Mouse (Mus musculus): ENCODE measurements around the gene Canx. TPM values are rescaled to one million over a fixed set of nuclear protein-coding genes. Genes with fewer than 3 reads are reported as not detected.
"Not testable (repeated sequence)": the region's sequence is repeated elsewhere in the genome, so short reads cannot be mapped to it uniquely, and the experiment has no call there.

Canx gene
- polyA plus RNA-seq, 1 experiment: 759 TPM

DNA sequence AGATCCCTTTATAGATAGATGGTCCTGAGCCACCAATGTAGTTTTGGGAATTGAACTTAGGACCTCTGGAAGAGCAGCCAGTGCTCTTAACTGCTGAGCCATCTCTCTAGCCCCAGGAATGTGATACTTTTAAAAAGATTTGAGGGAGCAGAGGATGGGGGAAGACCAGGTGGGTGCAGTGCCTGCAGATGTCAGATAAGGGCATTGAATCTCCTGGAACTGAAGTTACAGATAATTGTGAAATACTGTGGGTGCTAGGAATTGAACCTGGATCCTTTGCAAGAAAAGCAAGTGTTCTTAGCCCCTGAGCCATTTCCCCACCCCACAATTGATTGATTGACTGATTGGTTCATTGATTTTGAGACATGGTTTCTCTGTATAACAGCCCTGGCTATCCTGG is 39.8 kb upstream of the Canx start:
- no peak for TF ChIP-seq POLR2A (IDR thresholded peaks at IDR 0.05; ENCODE audit: low read depth, low read length)
- no peak for TF ChIP-seq CTCF (IDR thresholded peaks at IDR 0.05; ENCODE audit: borderline replicate concordance, insufficient read depth, low read length)
- H3K27ac ChIP-seq (ENCODE audit: insufficient read depth, low read length): no peak overlapping the region
- H3K4me1 ChIP-seq (ENCODE audit: control insufficient read depth, insufficient read depth, low read length): no peaks in the 10 kb centered on the region; the same call in 1 of the 2 replicates
- no peak overlapping the region for H3K4me3 ChIP-seq (ENCODE audit: insufficient read depth, low read length)

- no peaks in the 10 kb centered on the region; the same call in 1 of the 2 replicates for H3K4me1 ChIP-seq (ENCODE audit: control insufficient read depth, insufficient read depth, low read length)
- TF ChIP-seq POLR2A (IDR thresholded peaks at IDR 0.05; ENCODE audit: low read depth, low read length): no peak
- peak; percentile 61; the same call in 1 of the 2 replicates for TF ChIP-seq CTCF (IDR thresholded peaks at IDR 0.05; ENCODE audit: borderline replicate concordance, insufficient read depth, low read length)
- no peak overlapping the region for H3K4me3 ChIP-seq (ENCODE audit: insufficient read depth, low read length)
- H3K27ac ChIP-seq (ENCODE audit: insufficient read depth, low read length): no peak overlapping the region
Measured at GRCm38 (mm10) chr11:50364548-50364947, 39.1 kb upstream of the Canx start.

- not testable (repeated sequence) for H3K4me1 ChIP-seq (ENCODE audit: control insufficient read depth, insufficient read depth, low read length); H3K27ac ChIP-seq (ENCODE audit: insufficient read depth, low read length); H3K4me3 ChIP-seq (ENCODE audit: insufficient read depth, low read length)
Measured at GRCm38 (mm10) chr11:50361282-50361681, 35.8 kb upstream of the Canx start.

GRCm38 (mm10) chr11:50358950-50359861 is 33.7 kb upstream of the Canx start:
- Histone ChIP-seq H3K4me1 (ENCODE audit: control insufficient read depth, insufficient read depth, low read length) (no peaks in the 10 kb centered on the region), H3K4me3 (ENCODE audit: insufficient read depth, low read length) (peak overlapping the region; percentile 46), H3K27ac (ENCODE audit: insufficient read depth, low read length) (no peak overlapping the region)
- TF ChIP-seq POLR2A (IDR thresholded peaks at IDR 0.05; ENCODE audit: low read depth, low read length) (no peak), CTCF (IDR thresholded peaks at IDR 0.05; ENCODE audit: borderline replicate concordance, insufficient read depth, low read length) (no peak)

GRCm38 (mm10) chr11:50355395-50355794 is 29.9 kb upstream of the Canx start:
- no peak overlapping the region for H3K27ac ChIP-seq (ENCODE audit: insufficient read depth, low read length)
- no peak overlapping the region for H3K4me3 ChIP-seq (ENCODE audit: insufficient read depth, low read length)
- no peaks in the 10 kb centered on the region for H3K4me1 ChIP-seq (ENCODE audit: control insufficient read depth, insufficient read depth, low read length)
- TF ChIP-seq POLR2A (IDR thresholded peaks at IDR 0.05; ENCODE audit: low read depth, low read length) (no peak), CTCF (IDR thresholded peaks at IDR 0.05; ENCODE audit: borderline replicate concordance, insufficient read depth, low read length) (no peak)

DNA sequence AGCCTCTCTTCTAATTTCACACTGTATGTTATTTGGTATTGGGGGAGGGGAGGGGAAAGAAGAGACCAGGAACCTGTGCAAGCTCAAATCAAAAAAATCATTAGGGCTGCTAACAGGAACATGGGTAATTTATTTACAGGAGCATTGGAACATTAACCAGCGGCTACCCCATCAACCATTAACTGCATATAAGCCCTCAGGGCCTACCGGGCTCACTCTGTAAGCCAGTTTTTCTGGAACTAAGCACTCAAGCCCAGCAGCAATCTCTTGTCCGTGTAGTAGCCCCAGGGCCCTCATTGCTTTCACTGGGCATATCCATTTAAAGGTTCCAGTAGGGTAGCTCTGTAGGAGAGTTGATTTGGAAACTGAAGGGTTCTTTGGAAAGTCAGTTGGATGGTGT is 29.4 kb upstream of the Canx start:
- Histone ChIP-seq H3K27ac (ENCODE audit: insufficient read depth, low read length) (no peak overlapping the region), H3K4me1 (ENCODE audit: control insufficient read depth, insufficient read depth, low read length) (no peaks in the 10 kb centered on the region), H3K4me3 (ENCODE audit: insufficient read depth, low read length) (no peak overlapping the region)
- TF ChIP-seq CTCF (IDR thresholded peaks at IDR 0.05; ENCODE audit: borderline replicate concordance, insufficient read depth, low read length): no peak
- TF ChIP-seq POLR2A (IDR thresholded peaks at IDR 0.05; ENCODE audit: low read depth, low read length): no peak

- no peak within 1 kb of the TSS for H3K27ac ChIP-seq (ENCODE audit: insufficient read depth, low read length)
- no peaks in the 10 kb centered on the region for H3K4me1 ChIP-seq (ENCODE audit: control insufficient read depth, insufficient read depth, low read length)
- no peak within 1 kb of the TSS for H3K4me3 ChIP-seq (ENCODE audit: insufficient read depth, low read length)
- TF ChIP-seq POLR2A (IDR thresholded peaks at IDR 0.05; ENCODE audit: low read depth, low read length) (no peak), CTCF (IDR thresholded peaks at IDR 0.05; ENCODE audit: borderline replicate concordance, insufficient read depth, low read length) (no peak)
Measured at GRCm38 (mm10) chr11:50354162-50354561, 28.7 kb upstream of the Canx start, which contains the start of gene Cby3. Cby3 (plus strand) TSS chr11:50354462.

DNA sequence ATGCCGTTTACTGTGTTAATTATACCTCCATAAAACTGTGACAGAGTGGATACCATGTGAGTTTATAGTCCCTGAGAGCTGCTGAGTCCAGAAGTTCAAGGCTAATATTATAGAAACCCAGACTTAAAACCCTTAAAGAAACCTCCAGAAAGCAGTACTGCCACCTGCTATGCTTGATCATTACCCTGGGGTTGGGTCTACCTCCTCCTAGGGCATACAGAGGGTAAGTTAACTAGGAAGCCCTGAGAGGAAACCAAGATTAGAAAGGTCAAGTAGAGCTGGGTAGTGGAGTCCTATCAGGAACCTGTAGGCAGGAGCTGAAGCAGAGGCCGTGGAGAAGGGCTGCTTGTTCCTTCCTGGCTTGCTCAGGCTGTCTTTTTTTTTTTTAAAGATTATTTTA is 26.7 kb upstream of the Canx start:
- Histone ChIP-seq H3K27ac (ENCODE audit: insufficient read depth, low read length) (no peak overlapping the region), H3K4me1 (ENCODE audit: control insufficient read depth, insufficient read depth, low read length) (no peaks in the 10 kb centered on the region), H3K4me3 (ENCODE audit: insufficient read depth, low read length) (no peak overlapping the region)
- TF ChIP-seq CTCF (IDR thresholded peaks at IDR 0.05; ENCODE audit: borderline replicate concordance, insufficient read depth, low read length): no peak
- TF ChIP-seq POLR2A (IDR thresholded peaks at IDR 0.05; ENCODE audit: low read depth, low read length): no peak

- H3K4me3 ChIP-seq (ENCODE audit: insufficient read depth, low read length): no peak overlapping the region
- TF ChIP-seq POLR2A (IDR thresholded peaks at IDR 0.05; ENCODE audit: low read depth, low read length) (no peak), CTCF (IDR thresholded peaks at IDR 0.05; ENCODE audit: borderline replicate concordance, insufficient read depth, low read length) (no peak)
- no peaks in the 10 kb centered on the region for H3K4me1 ChIP-seq (ENCODE audit: control insufficient read depth, insufficient read depth, low read length)
- H3K27ac ChIP-seq (ENCODE audit: insufficient read depth, low read length): no peak overlapping the region
Measured at GRCm38 (mm10) chr11:50346256-50347032, 21.0 kb upstream of the Canx start.

DNA sequence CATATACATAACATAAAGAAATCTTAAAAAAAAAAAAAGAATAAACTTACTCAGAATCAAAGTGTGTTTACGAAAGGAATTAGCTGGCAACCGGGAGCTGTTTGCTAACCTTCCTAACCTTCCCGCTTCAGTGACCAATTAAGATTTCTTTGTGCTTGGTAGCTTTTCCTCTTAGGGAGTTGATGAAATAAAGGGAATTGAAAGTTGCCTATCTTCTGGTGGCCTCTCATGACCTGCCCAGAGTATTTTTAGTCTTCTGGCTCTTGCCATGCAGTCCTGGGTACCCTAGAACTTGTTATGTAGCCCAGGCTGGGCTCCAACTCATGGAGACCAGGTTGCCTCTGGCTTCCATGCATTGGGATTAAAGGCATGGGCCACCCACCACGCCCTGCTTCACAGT is 20.0 kb upstream of the Canx start:
- H3K4me1 ChIP-seq (ENCODE audit: control insufficient read depth, insufficient read depth, low read length): no peaks in the 10 kb centered on the region
- no peak overlapping the region for H3K4me3 ChIP-seq (ENCODE audit: insufficient read depth, low read length)
- no peak overlapping the region for H3K27ac ChIP-seq (ENCODE audit: insufficient read depth, low read length)
- TF ChIP-seq CTCF (IDR thresholded peaks at IDR 0.05; ENCODE audit: borderline replicate concordance, insufficient read depth, low read length): no peak
- no peak for TF ChIP-seq POLR2A (IDR thresholded peaks at IDR 0.05; ENCODE audit: low read depth, low read length)

Measured in embryonic fibroblast, embryonic 13.5 days (primary cell).